Mouse (Mus musculus) olfactory bulb, adult 2 months (tissue): Measurements from ENCODE around the gene Rapsn.

Experiments
- CTCF ChIP-seq: fragments of 200-500 bp; IDR thresholded peaks from 2 replicates; pipeline ENCODE4 v1.5.1; 2012; ENCODE audit warnings: low read depth, mild to moderate bottlenecking, low read length, moderate library complexity; ENCODE audit not compliant: insufficient read depth
- POLR2A ChIP-seq: fragments of 200-500 bp; IDR thresholded peaks from 2 replicates; pipeline ENCODE4 v1.6.1; 2012; ENCODE audit warnings: mild to moderate bottlenecking, low read depth, low read length, moderate library complexity; ENCODE audit not compliant: insufficient read depth

DNA sequence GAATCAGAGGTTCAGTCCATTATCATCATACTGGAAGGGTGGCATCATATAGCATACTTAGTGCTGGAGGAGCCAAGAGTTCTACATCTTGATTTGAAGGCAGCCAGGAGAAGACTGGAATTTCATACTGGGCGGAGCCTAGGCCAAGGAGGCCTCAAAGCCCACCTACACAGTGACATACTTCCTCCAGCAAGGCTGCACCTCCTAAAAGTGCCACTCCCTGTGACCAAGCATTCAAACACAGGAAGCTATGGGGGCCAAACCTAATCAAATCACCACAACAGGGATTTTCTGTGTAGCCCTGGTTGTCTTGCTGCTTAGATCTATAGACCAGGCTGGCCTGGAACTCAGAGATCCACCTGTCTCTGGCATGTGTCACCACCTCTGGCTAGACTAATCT lies 11.5 kb upstream of the Rapsn start:
- no peak for TF ChIP-seq CTCF
- TF ChIP-seq POLR2A, result no peak
